Mouse (Mus musculus): ENCODE results near the gene Aff1. TPM values are rescaled to one million over a fixed set of nuclear protein-coding genes. Genes with fewer than 3 reads are reported as not detected.

Gene Aff1
- polyA plus RNA-seq, 1 experiment from 2014 or later = 8.1 TPM

DNA sequence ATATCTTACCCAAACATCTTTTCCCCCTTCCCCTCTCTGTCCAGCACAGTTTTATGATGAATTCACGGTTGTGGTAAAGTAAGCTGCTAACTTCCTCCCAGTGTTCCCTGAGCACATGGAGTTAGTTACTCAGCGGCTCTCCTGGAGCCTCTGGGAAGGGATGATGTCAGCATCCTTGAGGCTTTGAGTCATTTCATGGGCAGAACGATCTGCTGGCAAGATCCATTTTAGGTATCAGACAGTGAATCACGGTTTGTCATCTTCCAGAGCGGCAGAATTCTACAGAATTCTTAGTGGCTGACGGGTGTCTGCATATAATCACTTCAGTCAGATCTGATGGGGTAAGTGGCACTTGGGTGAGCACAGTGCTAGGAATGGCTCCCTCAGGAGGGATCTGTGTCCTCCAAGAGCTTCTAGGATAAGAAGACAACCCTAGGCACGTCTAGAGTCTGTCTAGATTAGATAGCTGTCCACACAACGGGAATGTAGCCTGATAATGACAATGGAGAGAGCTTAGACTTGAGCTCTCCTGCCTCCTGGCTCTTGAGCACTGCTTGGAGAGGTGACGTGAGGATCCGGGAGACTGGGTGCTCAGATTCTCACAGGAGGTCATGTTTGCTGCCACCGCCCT, 82.6 kb downstream of the Aff1 start:
- H3K27ac ChIP-seq = peak overlapping the region; percentile 71; the same call in 1 of the 2 replicates
- no peak for DNase-seq (ENCODE audit: low spot score)
- WGBS = 18% methylated on average over 11 of the region's 11 CpGs

DNA sequence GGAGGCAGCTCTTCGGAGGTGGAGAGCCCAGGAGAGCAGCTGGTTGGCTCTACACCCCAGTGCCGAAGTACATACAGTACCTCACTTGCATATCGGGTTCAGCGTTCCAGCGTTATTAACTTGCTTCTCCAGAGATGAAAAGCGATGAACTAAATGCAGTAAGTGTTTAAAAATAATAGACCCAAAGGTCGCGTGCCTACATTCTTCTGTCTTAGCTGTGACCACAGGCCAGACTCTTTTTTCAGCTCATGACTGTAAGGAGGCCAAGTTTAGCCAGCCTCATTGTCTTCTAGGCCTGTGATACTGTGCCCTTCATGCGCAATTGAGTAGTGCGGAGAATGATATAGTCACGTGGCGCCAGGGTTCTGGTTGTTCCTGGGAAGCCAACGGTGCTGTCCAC, 83.3 kb downstream of the Aff1 start:
- no peak for DNase-seq (ENCODE audit: low spot score)
- H3K27ac ChIP-seq = peak overlapping the region; percentile 71; the same call in 1 of the 2 replicates
- H3K9me3 ChIP-seq = no peaks in the 10 kb centered on the region
- WGBS = 78% methylated on average over 13 of the region's 13 CpGs
- peaks cover 79% of the 10 kb centered on the region for H3K4me1 ChIP-seq
- H3K27me3 ChIP-seq (ENCODE audit: insufficient read depth, poor library complexity, severe bottlenecking) = no peaks in the 10 kb centered on the region
- no peak overlapping the region for H3K4me3 ChIP-seq
- H3K36me3 ChIP-seq = no peaks in the 10 kb centered on the region

More for the DNA sequence above, 82.6 kb downstream of the Aff1 start:
- no peaks in the 10 kb centered on the region for H3K27me3 ChIP-seq (ENCODE audit: insufficient read depth, poor library complexity, severe bottlenecking)
- no peaks in the 10 kb centered on the region for H3K36me3 ChIP-seq
- H3K4me3 ChIP-seq = no peak overlapping the region
- peaks cover 80% of the 10 kb centered on the region for H3K4me1 ChIP-seq
- no peaks in the 10 kb centered on the region for H3K9me3 ChIP-seq

DNA sequence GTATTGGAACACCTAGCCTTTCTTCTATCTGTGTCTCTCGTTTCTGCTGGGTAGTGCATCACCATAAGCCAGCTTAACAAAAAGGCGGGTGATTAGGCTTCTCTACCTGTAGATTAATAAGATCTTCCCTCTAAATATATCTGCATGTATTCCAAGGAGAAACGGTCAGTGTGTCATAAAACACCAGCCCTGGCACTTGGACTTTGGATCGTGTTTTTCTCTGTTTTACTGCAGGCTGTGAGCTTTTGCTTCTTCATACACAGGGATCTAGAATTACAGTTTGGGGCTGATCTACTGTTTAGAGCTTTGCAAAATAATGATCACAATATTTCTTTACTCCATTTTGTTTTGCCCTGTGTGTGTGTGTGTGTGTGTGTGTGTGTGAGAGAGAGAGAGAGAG, 84.7 kb downstream of the Aff1 start:
- no peak overlapping the region for H3K27ac ChIP-seq
- H3K36me3 ChIP-seq = no peaks in the 10 kb centered on the region
- H3K4me3 ChIP-seq = no peak overlapping the region
- H3K9me3 ChIP-seq = no peaks in the 10 kb centered on the region
- no peaks in the 10 kb centered on the region for H3K27me3 ChIP-seq (ENCODE audit: insufficient read depth, poor library complexity, severe bottlenecking)
- peaks cover 78% of the 10 kb centered on the region for H3K4me1 ChIP-seq
- 82% methylated on average over 4 of the region's 4 CpGs for WGBS
- DNase-seq (ENCODE audit: low spot score) = no peak

GRCm38 (mm10) chr5:103777446-103777845, 85.3 kb downstream of the Aff1 start:
- Histone ChIP-seq H3K27ac (no peak overlapping the region), H3K4me1 (peaks cover 72% of the 10 kb centered on the region)

GRCm38 (mm10) chr5:103778314-103779117, 86.3 kb downstream of the Aff1 start:
- H3K27me3 ChIP-seq (ENCODE audit: insufficient read depth, poor library complexity, severe bottlenecking) = no peaks in the 10 kb centered on the region

More at GRCm38 (mm10) chr5:103777446-103777845, 85.3 kb downstream of the Aff1 start:
- H3K4me3 ChIP-seq = no peak overlapping the region
- WGBS = 67% methylated on average over 4 of the region's 4 CpGs
- H3K27me3 ChIP-seq (ENCODE audit: insufficient read depth, poor library complexity, severe bottlenecking) = no peaks in the 10 kb centered on the region
- no peak for DNase-seq (ENCODE audit: low spot score)
- H3K36me3 ChIP-seq = no peaks in the 10 kb centered on the region
- no peaks in the 10 kb centered on the region for H3K9me3 ChIP-seq

GRCm38 (mm10) chr5:103779836-103780235, 87.7 kb downstream of the Aff1 start:
- Histone ChIP-seq H3K4me1 (peaks cover 50% of the 10 kb centered on the region), H3K36me3 (peaks cover 14% of the 10 kb centered on the region), H3K27me3 (ENCODE audit: insufficient read depth, poor library complexity, severe bottlenecking) (no peaks in the 10 kb centered on the region; the same call in 1 of the 2 replicates), H3K9me3 (no peaks in the 10 kb centered on the region), H3K27ac (no peak overlapping the region), H3K4me3 (no peak overlapping the region)
- no peak for DNase-seq (ENCODE audit: low spot score)
- 29% methylated on average over 10 of the region's 10 CpGs for WGBS

More at GRCm38 (mm10) chr5:103778314-103779117, 86.3 kb downstream of the Aff1 start:
- Histone ChIP-seq H3K27ac (peak overlapping the region; percentile 76), H3K9me3 (no peaks in the 10 kb centered on the region), H3K4me1 (peaks cover 63% of the 10 kb centered on the region), H3K4me3 (peak overlapping the region; percentile 55), H3K36me3 (peaks cover 1% of the 10 kb centered on the region; the same call in 1 of the 2 replicates)
- DNase-seq (ENCODE audit: low spot score) = no peak
- 3% methylated on average over 17 of the region's 17 CpGs for WGBS

DNA sequence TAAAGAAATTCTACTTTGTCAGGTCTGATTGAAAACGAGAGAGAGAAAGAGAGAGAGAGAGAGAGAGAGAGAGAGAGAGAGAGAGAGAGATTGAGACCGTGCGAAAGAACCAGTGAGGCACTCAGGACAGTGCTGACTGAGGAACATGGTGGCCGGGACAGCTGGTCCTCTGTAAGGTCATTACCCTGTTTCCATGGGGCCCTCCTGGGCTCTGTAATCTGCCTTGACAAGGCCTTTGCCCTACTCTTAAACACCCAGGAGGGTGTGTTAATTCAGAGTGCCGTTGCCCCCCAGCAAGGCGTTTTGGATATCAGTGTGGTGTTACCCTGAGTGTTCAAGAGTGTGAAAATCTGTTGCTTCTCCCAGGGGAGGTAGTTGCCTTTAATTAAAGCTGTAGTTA, 88.1 kb downstream of the Aff1 start:
- no peak overlapping the region for H3K4me3 ChIP-seq
- peak overlapping the region; percentile 2; the same call in 1 of the 2 replicates for H3K27ac ChIP-seq
- H3K27me3 ChIP-seq (ENCODE audit: insufficient read depth, poor library complexity, severe bottlenecking) = no peaks in the 10 kb centered on the region; the same call in 1 of the 2 replicates
- 30% methylated on average over 6 of the region's 6 CpGs for WGBS
- no peaks in the 10 kb centered on the region for H3K9me3 ChIP-seq
- no peak for DNase-seq (ENCODE audit: low spot score)
- peaks cover 46% of the 10 kb centered on the region for H3K4me1 ChIP-seq
- peaks cover 16% of the 10 kb centered on the region for H3K36me3 ChIP-seq

DNA sequence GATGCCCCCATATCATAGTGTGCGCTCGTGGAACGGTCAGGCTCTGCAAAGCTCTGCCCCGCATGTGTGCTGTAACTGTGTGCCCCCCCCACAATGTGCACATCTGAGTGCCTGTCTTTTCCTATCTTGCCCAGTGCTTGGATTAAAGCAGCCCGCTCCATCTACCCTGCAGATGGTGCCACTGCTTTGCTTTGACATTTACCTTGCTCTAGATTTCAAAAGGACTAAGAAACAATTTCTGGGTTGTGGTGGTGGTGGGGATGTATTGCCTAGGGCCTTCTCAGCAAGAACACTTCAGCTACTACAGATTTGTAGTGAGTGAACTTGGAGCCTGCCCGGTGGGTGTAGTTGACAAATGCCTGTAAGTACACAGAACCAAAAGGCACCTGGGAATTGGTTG, 88.7 kb downstream of the Aff1 start:
- Histone ChIP-seq H3K4me3 (no peak overlapping the region), H3K36me3 (peaks cover 21% of the 10 kb centered on the region), H3K27me3 (ENCODE audit: insufficient read depth, poor library complexity, severe bottlenecking) (no peaks in the 10 kb centered on the region; the same call in 1 of the 2 replicates), H3K4me1 (peaks cover 40% of the 10 kb centered on the region), H3K9me3 (no peaks in the 10 kb centered on the region), H3K27ac (0 out of 2 replicates have a peak overlapping the region, but pooled peaks have one; percentile 2)
- 66% methylated on average over 6 of the region's 6 CpGs for WGBS
- no peak for DNase-seq (ENCODE audit: low spot score)

- Histone ChIP-seq H3K4me1 (peaks cover 44% of the 10 kb centered on the region), H3K9me3 (no peaks in the 10 kb centered on the region), H3K27me3 (ENCODE audit: insufficient read depth, poor library complexity, severe bottlenecking) (no peaks in the 10 kb centered on the region; the same call in 1 of the 2 replicates), H3K36me3 (peaks cover 21% of the 10 kb centered on the region), H3K4me3 (no peak overlapping the region), H3K27ac (no peak overlapping the region)
- WGBS = 83% methylated on average over 11 of the region's 11 CpGs
- no peak for DNase-seq (ENCODE audit: low spot score)
Observed at GRCm38 (mm10) chr5:103783086-103783668, 91.0 kb downstream of the Aff1 start.

- H3K4me3 ChIP-seq = no peak overlapping the region
- no peaks in the 10 kb centered on the region for H3K9me3 ChIP-seq
- no peak for DNase-seq (ENCODE audit: low spot score)
- no peaks in the 10 kb centered on the region; the same call in 1 of the 2 replicates for H3K27me3 ChIP-seq (ENCODE audit: insufficient read depth, poor library complexity, severe bottlenecking)
- H3K27ac ChIP-seq = no peak overlapping the region
- WGBS = 66% methylated on average over 10 of the region's 10 CpGs
- peaks cover 35% of the 10 kb centered on the region for H3K4me1 ChIP-seq
- H3K36me3 ChIP-seq = peaks cover 23% of the 10 kb centered on the region
Observed at GRCm38 (mm10) chr5:103786096-103786495, 93.9 kb downstream of the Aff1 start.

DNA sequence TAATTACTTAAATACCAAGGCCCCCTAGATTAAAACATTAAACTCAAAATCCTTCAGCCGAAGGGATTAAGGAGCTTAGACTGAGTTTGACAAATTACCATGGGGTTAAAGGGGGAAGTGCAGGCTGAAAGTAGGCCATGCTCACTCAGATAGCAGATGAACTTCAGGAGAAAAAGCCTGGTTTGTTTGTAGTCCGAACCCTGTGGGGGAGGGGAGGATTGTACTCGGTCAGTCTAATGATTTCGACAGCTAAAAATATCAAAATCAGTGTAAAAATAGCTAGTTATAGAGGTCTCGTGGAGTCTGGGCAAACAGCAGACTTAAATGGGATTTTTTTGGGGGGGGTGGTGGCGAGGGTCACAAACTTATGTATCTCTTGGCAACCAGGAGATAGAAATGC, 96.3 kb downstream of the Aff1 start:
- Histone ChIP-seq H3K4me3 (no peak overlapping the region), H3K4me1 (peaks cover 30% of the 10 kb centered on the region), H3K9me3 (no peaks in the 10 kb centered on the region), H3K27me3 (ENCODE audit: insufficient read depth, poor library complexity, severe bottlenecking) (no peaks in the 10 kb centered on the region; the same call in 1 of the 2 replicates), H3K27ac (peak overlapping the region; percentile 71; the same call in 1 of the 2 replicates), H3K36me3 (peaks cover 29% of the 10 kb centered on the region)
- no peak for DNase-seq (ENCODE audit: low spot score)
- 31% methylated on average over 6 of the region's 6 CpGs for WGBS

- Histone ChIP-seq H3K4me3 (no peak overlapping the region), H3K36me3 (peaks cover 26% of the 10 kb centered on the region), H3K27me3 (ENCODE audit: insufficient read depth, poor library complexity, severe bottlenecking) (no peaks in the 10 kb centered on the region; the same call in 1 of the 2 replicates), H3K9me3 (no peaks in the 10 kb centered on the region), H3K27ac (peak overlapping the region; percentile 71), H3K4me1 (peaks cover 30% of the 10 kb centered on the region)
- WGBS = 33% methylated on average over 2 of the region's 2 CpGs
- DNase-seq (ENCODE audit: low spot score) = no peak
Observed at GRCm38 (mm10) chr5:103788976-103789375, 96.8 kb downstream of the Aff1 start.

Data from heart, embryonic 10.5 days (tissue).